Mouse (Mus musculus): ENCODE data around the gene Med16.
A peak's percentile ranks its signal among the peaks of the same experiment; 100 is the strongest.

Gene Med16

DNA sequence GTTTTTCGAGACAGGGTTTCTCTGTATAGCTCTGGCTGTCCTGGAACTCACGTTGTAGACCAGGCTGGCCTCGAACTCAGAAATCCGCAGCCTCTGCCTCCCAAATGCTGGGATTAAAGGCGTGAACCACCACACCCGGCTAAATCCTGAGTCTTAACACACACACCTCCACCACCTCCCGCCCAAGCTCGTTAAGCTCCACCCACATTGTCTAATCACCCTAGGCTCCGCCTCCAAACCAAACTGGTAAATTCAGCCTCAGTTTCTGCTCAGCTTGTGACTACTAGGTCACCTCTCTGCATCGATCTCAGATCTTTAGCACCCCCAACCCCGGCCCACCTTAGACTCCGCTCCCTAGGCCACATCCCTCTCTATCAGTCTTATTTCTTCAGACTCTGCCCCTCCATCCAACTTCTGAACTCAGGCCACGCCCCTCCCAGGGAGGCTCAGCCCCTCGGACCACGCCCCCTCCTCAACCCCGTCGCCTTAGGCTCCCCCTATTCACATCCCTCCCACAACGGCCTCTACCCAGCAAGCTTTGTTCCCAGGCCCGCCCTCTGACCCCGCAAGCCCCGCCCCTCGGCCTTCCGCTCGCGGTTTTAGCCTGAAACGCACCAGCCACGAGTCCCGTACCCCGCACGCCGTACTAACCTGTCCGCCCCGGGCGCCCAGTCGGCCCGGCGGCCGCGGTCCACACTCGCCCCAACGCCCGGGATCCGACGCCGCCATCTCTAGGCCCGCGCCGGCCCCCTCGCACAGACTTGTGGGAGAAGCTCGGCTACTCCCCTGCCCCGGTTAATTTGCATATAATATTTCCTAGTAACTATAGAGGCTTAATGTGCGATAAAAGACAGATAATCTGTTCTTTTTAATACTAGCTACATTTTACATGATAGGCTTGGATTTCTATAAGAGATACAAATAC is at the start of gene Med16:
Gene Med16 (minus strand): TSS at position 757 of the 925 bp plus-strand sequence.
- peak; percentile 98 for DNase-seq (ENCODE audit: low read depth, low spot score)

DNA sequence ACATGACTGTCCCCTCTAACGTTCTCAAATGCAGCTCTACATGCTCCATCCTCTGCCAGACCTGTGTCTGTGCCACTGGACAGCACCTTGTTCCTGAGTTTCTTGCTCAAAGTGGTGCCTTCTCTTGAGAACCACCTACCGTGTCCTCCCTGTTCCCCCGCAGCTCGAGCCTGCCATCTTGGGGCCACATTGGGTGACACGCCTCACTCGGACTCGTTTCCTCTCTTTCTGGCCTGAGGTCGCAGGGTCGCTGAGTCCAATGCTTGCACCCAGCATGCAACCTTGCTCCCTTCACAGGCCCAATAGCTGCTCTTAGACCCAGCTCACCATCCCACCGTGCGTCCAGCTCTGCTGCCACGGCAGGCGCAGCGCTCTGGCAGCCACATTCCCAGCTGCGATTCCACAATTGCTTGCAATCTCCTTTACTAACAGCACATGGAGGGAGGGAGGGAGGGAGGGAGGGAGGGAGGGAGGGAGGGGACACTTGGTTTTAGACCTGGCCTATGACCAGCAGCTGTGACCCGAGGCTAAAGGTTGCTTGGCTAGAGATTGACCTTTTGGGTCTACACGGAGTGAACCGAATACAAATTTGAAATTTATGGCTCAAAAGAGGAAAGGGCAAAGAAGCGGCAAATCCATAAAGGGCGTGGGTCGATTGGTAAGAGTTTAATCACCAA is 49.6 kb upstream of the Med16 start:
- peak; percentile 85 for DNase-seq (ENCODE audit: low read depth, low spot score)

DNA sequence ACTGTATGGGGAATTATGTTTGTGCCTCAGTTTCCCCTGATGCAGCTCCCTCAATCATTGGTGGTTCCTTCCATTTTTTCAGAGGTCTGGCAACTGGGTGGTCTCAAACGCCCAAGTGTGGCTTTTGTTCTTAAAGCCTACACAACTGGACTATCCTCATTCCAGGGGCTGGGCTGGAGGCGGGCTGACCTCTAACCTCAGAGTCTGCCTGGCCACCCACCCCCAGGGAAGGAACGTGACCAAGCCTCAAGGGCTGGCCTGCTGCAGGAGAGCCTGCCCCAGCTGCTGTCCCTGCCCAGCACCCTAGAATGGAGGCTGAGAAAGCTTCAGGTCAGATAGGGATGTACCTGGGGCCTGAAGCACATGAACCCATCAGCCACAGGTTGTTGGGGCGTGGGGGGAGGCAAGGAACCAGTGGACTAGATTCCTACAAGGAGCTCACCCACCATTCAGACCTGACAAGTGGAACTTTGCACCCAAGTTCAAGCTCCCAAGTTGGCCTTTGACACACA is 48.0 kb upstream of the Med16 start:
- no peak for DNase-seq (ENCODE audit: low read depth, low spot score)

DNA sequence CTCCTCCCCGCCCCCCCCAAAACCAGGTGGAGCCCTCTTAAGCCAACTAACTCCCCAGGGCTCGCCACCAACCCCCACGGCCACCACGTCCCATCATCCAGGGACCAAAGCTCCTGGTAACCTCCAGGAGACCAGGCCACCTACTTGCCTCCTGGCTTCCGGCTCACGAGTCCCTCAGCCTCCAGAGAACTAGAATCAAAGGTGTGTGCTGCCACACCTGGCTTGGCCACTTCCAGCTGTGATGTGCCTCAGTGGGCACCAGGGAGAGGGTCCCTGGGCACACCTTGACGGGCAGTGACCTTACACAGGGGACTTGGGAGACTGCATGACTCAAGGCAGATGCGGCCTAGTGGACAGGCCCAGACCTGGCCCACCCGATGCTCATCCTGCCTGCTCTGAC is 47.0 kb upstream of the Med16 start:
- no peak for DNase-seq (ENCODE audit: low read depth, low spot score)

DNA sequence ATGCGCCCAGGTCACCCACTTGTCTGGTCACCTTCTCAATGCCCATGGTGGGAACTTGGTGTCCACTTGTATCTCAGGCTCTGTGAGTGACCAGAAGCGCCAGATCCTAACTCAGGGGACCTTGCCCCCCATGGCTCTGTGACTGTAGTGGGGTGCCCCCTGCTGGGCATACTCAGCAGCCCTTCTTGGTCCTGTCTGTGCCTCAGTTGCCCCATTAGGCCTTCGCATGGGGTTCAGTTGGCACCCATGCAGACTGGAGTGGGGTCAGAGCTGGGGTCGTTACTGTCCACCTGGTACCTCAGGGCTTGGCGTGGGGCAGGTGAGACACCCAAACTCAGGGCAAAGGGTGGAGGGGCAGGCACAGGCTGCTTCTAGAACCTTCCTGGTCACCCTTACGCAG is 45.2 kb upstream of the Med16 start:
- DNase-seq (ENCODE audit: low read depth, low spot score): peak; percentile 61

DNA sequence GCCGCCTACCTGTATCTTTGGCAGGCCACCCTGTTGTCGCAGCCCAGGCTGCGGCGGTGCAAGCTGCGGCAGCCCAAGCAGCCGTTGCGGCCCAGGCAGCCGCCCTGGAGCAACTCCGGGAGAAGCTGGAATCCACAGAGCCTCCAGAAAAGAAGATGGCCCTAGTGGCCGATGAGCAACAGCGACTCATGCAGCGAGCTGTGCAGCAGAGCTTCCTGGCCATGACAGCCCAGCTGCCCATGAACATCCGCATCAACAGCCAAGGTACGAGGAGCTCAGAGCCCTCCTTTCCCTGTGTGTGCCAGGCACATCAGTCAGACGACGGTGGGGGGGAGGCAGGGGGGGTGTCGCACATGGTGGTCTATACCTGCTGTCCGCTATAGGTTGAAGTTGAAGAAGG is 41.9 kb upstream of the Med16 start:
- DNase-seq (ENCODE audit: low read depth, low spot score): no peak

DNA sequence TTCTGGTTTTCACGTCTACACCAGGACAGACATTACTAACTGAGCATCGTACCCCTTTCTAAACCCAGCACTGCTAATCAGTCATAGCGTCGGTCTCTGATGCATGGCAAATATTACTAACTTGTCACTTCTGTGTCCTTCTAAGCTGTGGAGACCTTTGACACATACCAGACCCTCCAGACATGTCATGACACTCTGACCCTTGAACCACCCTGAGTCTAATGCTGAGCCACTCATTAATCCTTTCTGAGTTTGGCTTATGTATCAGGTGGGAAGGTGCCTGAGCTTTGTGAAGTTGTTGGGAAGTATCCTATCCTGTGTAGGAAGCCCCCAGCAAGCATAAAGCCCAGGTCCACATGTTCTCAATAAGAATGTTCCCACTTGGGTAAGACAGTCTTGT is 41.1 kb upstream of the Med16 start:
- DNase-seq (ENCODE audit: low read depth, low spot score): no peak

DNA sequence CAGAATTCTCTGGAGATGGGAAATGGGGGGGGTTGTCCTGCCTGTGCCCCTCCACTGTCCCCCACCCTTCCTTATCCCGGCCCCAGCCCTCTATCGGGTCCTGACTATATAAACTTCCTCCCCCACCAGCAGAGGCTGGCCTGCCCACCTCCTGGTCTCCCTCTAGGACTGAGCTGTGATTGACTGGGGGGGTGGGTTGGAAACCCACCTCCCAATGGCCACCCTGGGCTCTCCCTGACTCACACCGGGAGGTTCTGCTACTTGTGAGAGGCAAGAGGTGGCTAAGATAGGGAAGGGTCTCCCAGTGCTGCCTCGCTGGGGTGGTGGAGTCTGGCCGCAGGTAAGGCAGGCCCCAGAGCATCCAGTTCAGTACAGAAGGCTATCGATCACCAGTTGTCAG is 38.8 kb upstream of the Med16 start:
- no peak for DNase-seq (ENCODE audit: low read depth, low spot score)

DNA sequence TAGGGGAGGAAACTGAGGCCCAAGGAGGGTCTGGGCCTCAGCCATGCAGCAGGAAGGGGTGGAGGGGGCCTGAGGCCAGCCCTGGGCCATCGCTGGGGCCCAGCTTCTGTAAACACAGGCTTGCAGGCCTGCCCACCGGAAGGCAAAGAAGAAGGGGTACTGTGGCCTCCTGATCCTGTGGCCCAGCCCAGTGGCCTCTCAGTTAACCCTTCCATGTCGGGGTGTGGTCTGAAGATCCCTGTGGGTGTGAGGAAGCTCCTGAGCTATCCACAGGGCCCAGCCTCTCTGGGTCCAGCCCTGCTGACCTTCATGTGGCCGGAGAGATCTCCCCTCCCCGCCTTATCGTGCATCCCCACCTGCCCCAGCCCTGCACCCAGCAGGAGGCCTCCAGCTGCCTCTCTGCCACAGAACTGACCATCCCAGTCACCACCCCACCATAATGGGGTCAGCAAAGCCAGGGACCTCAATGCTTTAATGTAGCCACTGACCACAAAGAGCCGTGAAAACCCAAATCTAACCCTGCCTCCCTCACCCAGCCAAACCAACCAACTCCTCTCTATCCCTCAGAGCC is 38.1 kb upstream of the Med16 start:
- DNase-seq (ENCODE audit: low read depth, low spot score): no peak

DNA sequence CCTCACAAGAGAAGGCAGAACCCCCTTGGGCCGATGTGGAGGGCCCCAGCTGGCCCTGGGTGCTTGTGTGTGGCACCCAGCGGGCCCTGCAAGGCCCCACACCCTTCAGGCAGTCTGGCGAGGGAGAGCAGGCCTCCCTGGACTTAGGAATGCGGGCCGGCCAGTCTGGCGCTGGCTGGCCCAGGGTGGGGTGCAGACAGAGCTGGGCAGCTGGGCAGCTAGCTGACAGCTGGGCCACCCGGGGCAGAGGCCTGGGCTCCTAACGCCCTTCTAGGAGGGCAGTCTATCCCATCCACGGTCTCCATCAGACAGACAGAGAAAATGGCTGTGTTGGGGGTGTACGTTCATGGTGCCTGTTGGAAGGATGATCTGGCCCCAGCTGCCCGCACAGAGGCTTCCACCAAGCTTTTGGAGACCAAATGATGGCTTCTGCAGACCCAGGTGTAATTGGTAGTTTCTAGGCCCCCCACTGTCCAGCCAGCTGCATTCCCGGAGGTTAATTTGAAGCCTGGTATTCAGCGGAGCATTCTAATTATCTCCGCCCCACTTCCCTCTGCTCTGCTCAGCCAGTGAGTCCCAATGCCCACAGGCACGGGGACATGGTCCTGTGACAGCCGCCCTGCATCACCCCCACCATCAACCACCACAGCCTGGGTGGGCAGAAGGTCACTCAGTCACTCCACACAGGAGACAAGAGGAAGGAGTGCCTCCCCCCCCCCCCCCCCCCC is 36.9 kb upstream of the Med16 start:
- no peak for DNase-seq (ENCODE audit: low read depth, low spot score)

DNA sequence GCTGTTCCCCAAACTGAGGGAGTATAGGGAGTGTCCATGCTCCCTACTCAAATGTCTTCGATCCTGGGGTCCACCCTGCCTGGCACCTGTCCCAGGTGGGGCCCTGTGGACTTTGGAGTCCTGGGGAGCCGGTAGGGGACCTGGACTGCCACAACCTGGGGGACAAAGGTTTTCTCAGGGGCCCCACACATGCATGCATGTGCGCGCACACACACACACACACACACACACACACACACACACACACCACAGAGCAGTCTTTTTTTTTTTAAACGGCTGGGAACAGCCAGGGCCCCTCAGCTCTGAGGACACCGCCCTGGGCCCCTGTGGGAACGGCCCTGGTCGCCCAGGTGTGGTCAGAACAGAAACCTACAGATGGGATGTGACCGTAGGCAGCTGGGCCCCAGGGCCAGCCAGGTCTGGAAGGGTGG is 34.8 kb upstream of the Med16 start:
- DNase-seq (ENCODE audit: low read depth, low spot score): no peak

DNA sequence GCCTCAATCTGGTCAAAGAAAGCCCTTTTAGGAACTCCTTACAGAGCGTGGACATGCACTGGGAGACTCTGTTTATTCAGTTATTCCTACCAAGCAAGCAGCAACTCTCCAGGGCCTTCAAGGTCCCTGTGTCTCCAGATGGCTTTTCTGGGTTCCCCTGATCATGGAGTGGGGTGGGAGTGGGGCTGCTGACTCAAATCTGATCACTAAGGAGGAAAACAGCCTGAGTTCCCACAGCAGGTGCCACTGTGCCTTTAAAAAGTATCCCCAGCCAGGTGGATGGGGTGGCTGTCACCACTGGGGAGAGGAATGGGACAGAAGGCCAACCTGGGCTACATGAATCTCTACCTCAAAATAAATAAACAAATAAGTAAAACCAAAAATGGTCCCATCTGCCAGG is 34.3 kb upstream of the Med16 start:
- DNase-seq (ENCODE audit: low read depth, low spot score): no peak

DNA sequence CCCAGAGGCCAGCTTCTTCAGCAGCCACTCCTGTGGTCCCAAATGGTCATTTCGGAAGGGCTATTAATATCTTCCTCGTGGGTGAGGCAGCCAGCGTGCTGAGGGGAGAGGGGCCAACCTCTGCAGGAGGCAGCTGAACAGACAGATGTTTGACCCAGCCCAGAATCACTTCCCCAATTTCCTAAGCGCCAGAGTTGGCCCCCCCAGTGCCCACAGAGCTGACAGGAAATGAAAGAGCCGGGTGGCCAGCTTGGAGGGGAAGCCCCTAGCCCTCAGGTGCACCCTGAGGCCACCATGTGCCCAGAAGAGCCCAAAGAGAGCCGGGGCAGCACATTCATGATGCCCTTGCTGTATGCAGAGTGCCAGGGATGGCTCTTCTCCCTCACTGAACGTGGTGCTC is 32.0 kb upstream of the Med16 start:
- no peak for DNase-seq (ENCODE audit: low read depth, low spot score)

DNA sequence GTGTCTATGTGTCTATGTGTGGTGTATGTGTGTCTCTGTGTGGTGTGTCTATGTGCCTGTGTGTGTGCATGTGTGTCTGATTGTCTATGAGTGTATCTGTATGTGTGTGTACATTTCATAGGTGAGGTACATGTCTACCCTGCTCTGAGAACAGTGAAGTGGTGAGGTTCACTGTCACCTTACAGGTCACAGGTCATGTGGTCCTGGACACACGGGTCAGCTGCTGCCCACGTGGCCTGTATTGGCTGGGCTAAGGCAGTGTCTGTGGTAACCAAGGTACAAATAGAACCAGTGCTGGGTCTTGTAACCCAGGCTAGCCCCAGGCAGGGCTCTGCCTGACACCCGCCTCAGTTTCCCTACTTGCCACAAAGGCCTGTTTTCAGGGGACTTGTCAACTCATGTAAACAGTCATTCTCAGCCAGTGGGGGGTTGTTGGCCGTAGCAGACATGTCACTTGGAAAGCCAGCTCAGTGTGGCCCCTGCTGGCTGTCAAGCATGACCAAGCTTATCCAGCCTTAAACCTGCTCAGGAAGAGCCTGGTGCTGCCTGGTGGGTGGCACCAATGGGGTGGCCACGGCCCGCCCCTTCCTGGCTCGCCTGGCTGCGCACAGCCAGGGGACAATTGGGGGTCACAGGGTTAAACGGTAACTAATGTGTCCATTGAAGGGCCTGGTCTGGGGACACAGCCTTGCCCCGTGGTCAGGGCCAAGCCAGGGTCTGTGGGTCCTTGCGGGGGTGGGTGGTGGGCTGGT is 29.2 kb upstream of the Med16 start:
- no peak for DNase-seq (ENCODE audit: low read depth, low spot score)

DNA sequence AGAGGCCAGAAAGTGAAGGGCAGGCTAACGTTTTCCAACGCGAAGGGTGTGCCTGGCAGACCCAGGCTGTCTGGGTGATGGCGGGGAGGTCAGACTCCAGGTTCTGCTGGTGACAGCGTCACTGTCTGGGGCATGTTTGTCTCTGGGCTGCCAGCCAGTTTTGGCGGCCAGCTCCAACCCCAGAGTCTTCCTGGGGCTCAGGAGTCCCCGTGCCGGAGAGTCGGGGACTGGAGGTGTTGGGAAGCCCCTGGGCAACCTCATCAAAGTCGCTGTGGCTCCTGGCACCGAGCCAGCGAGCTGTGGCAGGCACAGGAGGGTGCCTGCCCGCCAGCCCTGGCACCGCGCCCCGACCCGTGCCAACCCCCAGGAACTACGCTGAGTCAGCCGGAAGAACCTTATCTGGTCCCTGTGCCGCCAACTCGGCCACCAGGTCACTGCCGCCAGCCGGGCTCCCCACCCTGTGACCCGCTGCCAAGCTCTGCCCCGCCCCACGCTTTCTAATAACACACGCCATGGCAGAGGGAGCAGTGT is 28.3 kb upstream of the Med16 start:
- peak; percentile 92 for DNase-seq (ENCODE audit: low read depth, low spot score)

DNA sequence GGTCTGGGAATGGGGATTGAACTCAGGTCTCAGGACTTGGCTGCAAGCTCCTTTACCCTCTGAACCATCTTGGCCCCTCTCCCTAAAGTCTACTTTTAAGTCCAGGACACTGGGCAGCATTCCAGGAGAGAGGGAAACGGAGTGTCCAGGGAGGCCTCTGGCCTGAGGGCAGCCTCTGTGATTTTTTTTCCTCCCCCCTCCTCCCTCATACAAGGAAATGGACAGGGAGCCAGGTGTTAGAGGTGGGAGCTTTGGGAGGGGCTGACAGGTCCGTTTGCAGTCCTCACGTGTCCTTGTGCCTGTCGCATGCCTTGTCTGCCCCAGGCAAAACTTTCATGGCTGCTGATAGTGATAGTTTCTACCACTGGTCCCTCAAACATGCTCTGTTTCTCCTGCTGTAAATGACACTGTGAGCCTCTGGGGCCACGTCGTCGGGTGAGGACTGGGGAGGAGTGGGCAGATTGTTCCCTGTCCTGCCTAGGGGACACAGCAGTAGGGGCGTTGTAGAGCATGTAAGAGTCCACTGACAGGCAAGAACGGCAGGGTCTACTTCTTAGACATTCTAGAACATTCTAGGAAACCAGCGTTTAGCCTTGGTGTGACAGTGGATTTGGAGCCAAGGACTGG is 27.7 kb upstream of the Med16 start:
- DNase-seq (ENCODE audit: low read depth, low spot score): no peak

DNA sequence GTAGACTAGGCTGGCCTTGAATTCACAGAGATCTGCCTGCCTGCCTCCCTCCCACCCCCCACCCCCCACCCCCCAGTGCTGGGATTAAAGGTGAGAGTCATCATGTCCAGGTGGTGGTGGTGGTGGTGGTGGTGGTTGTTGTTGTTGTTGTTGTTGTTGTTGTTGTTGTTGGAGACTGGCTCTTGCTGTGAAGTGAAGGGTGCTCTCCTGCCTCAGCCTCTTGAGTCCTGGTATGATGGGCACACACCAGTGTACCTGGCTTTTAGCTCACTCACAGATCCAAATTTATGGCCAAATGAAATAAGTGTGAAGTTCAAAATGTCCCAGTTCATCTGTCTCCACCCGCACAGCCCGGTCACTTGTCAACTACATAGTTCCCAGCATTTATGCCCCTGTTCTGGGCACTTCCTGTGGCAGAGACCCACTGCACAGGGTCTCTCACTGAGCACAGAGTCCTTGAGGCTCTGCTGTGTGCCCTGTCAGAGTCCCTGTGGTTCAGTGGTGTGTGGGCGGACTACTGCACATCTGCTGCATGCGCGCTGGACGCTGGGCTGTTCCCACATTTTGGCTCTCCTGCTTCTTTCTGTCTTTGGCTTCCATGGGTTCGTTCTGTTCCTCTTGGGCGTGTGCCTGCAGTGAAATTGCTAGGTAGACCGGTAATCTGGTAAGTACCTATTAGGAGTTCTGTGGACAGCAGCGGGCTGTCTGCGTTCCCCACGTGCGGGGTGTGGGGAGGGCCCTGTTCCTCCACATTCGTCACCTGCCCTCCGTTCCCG is 26.3 kb upstream of the Med16 start:
- DNase-seq (ENCODE audit: low read depth, low spot score): no peak

DNA sequence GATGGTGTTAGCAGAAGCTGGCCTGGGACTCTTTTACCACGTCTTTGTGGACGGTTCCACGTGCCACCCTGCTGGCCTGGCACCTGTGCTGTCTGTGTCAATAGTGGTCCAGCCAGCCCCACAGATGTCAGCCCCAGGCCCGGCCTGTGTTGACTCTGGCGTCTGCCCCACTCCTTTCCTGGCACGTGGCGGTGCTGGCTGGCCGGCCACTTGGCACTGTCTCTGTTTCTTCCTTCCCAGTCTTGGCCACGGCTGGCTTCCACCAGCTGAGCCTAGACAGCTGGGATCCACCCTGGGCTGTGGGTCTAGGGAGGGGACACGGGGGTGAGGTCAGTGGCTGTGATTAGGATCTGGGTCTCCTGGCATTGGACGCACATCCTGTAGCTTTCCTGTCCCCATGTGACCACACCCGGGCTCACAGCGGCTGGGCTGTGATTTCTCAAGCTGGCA is 25.6 kb upstream of the Med16 start:
- DNase-seq (ENCODE audit: low read depth, low spot score): no peak

DNA sequence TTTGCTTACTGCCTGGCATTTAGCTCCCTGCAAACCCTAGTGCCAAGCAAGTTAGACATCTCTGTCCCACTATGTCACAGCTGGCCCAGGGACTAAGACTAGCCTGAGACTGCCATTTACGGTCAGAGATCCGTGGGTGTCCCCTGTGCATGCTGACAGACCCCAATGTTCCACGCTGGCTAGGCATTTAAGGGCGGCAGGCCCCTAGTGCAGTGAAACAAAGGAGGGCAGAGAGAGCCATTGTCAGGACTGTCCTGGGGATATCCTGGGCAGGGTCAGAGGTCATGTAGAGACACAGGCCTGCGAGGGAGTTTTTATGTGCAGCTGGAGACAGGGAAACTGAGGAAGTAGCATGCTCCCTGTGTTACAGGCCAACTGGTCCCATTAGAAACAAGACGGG is 25.1 kb upstream of the Med16 start:
- no peak for DNase-seq (ENCODE audit: low read depth, low spot score)
